Mouse (Mus musculus): ENCODE results near the gene Timm22. TPM values are rescaled to one million over a fixed set of nuclear protein-coding genes. Genes with fewer than 3 reads are reported as not detected.

Gene Timm22
- polyA plus RNA-seq, 1 experiment = 10.3 TPM

GRCm38 (mm10) chr11:76415985-76416384 lies 9.2 kb downstream of the Timm22 start:
- no peak for TF ChIP-seq POLR2A (IDR thresholded peaks at IDR 0.05; ENCODE audit: low read depth, low read length)
- TF ChIP-seq CTCF (IDR thresholded peaks at IDR 0.05; ENCODE audit: extremely low read depth, insufficient read length, insufficient replicate concordance, low read depth, low read length) = no peak
- H3K4me1 ChIP-seq (ENCODE audit: control insufficient read depth, insufficient read depth, insufficient read length, low read length) = no peaks in the 10 kb centered on the region
- no peaks in the 10 kb centered on the region for H3K27me3 ChIP-seq (ENCODE audit: control insufficient read depth, insufficient read depth, low read length)
- WGBS = 49% methylated on average over 2 of the region's 2 CpGs
- no peak overlapping the region for H3K27ac ChIP-seq (ENCODE audit: insufficient read depth, low read depth, low read length)
- H3K4me3 ChIP-seq (ENCODE audit: low read depth, low read length) = no peak overlapping the region
- H3K36me3 ChIP-seq (ENCODE audit: control insufficient read depth, insufficient read depth, low read length) = peaks cover 63% of the 10 kb centered on the region

GRCm38 (mm10) chr11:76418423-76418822 lies 11.7 kb downstream of the Timm22 start:
- Histone ChIP-seq H3K36me3 (ENCODE audit: control insufficient read depth, insufficient read depth, low read length) (peaks cover 83% of the 10 kb centered on the region), H3K27ac (ENCODE audit: insufficient read depth, low read depth, low read length) (no peak overlapping the region)
- no peak for TF ChIP-seq POLR2A (IDR thresholded peaks at IDR 0.05; ENCODE audit: low read depth, low read length)
- TF ChIP-seq CTCF (IDR thresholded peaks at IDR 0.05; ENCODE audit: extremely low read depth, insufficient read length, insufficient replicate concordance, low read depth, low read length) = no peak

GRCm38 (mm10) chr11:76419179-76419578 lies 12.4 kb downstream of the Timm22 start:
- TF ChIP-seq POLR2A (IDR thresholded peaks at IDR 0.05; ENCODE audit: low read depth, low read length) (no peak), CTCF (IDR thresholded peaks at IDR 0.05; ENCODE audit: extremely low read depth, insufficient read length, insufficient replicate concordance, low read depth, low read length) (no peak)
- Histone ChIP-seq H3K4me1 (ENCODE audit: control insufficient read depth, insufficient read depth, insufficient read length, low read length) (no peaks in the 10 kb centered on the region), H3K27me3 (ENCODE audit: control insufficient read depth, insufficient read depth, low read length) (no peaks in the 10 kb centered on the region), H3K36me3 (ENCODE audit: control insufficient read depth, insufficient read depth, low read length) (peaks cover 90% of the 10 kb centered on the region), H3K4me3 (ENCODE audit: low read depth, low read length) (no peak overlapping the region), H3K27ac (ENCODE audit: insufficient read depth, low read depth, low read length) (no peak overlapping the region)
- 40% methylated on average over 4 of the region's 4 CpGs for WGBS

More at GRCm38 (mm10) chr11:76418423-76418822, 11.7 kb downstream of the Timm22 start:
- 83% methylated on average over 8 of the region's 8 CpGs for WGBS
- Histone ChIP-seq H3K27me3 (ENCODE audit: control insufficient read depth, insufficient read depth, low read length) (no peaks in the 10 kb centered on the region), H3K4me1 (ENCODE audit: control insufficient read depth, insufficient read depth, insufficient read length, low read length) (no peaks in the 10 kb centered on the region), H3K4me3 (ENCODE audit: low read depth, low read length) (no peak overlapping the region)

- Histone ChIP-seq H3K4me1 (ENCODE audit: control insufficient read depth, insufficient read depth, insufficient read length, low read length) (no peaks in the 10 kb centered on the region), H3K4me3 (ENCODE audit: low read depth, low read length) (no peak overlapping the region), H3K36me3 (ENCODE audit: control insufficient read depth, insufficient read depth, low read length) (peaks cover 93% of the 10 kb centered on the region), H3K27me3 (ENCODE audit: control insufficient read depth, insufficient read depth, low read length) (no peaks in the 10 kb centered on the region), H3K27ac (ENCODE audit: insufficient read depth, low read depth, low read length) (no peak overlapping the region)
- TF ChIP-seq POLR2A (IDR thresholded peaks at IDR 0.05; ENCODE audit: low read depth, low read length) (no peak), CTCF (IDR thresholded peaks at IDR 0.05; ENCODE audit: extremely low read depth, insufficient read length, insufficient replicate concordance, low read depth, low read length) (no peak)
- WGBS = 47% methylated on average over 4 of the region's 4 CpGs
These were observed 14.1 kb downstream of the Timm22 start for GRCm38 (mm10) chr11:76420896-76421295.

GRCm38 (mm10) chr11:76425749-76426148 lies 19.0 kb downstream of the Timm22 start:
- 64% methylated on average over 6 of the region's 6 CpGs for WGBS
- Histone ChIP-seq H3K36me3 (ENCODE audit: control insufficient read depth, insufficient read depth, low read length) (peaks cover 66% of the 10 kb centered on the region), H3K4me3 (ENCODE audit: low read depth, low read length) (no peak overlapping the region), H3K27me3 (ENCODE audit: control insufficient read depth, insufficient read depth, low read length) (no peaks in the 10 kb centered on the region), H3K4me1 (ENCODE audit: control insufficient read depth, insufficient read depth, insufficient read length, low read length) (no peaks in the 10 kb centered on the region), H3K27ac (ENCODE audit: insufficient read depth, low read depth, low read length) (no peak overlapping the region)
- no peak for TF ChIP-seq CTCF (IDR thresholded peaks at IDR 0.05; ENCODE audit: extremely low read depth, insufficient read length, insufficient replicate concordance, low read depth, low read length)
- TF ChIP-seq POLR2A (IDR thresholded peaks at IDR 0.05; ENCODE audit: low read depth, low read length) = no peak

GRCm38 (mm10) chr11:76427781-76428180 lies 21.0 kb downstream of the Timm22 start:
- no peaks in the 10 kb centered on the region for H3K4me1 ChIP-seq (ENCODE audit: control insufficient read depth, insufficient read depth, insufficient read length, low read length)
- peaks cover 56% of the 10 kb centered on the region for H3K36me3 ChIP-seq (ENCODE audit: control insufficient read depth, insufficient read depth, low read length)
- 46% methylated on average over 3 of the region's 3 CpGs for WGBS
- no peak overlapping the region for H3K27ac ChIP-seq (ENCODE audit: insufficient read depth, low read depth, low read length)
- H3K4me3 ChIP-seq (ENCODE audit: low read depth, low read length) = no peak overlapping the region
- TF ChIP-seq CTCF (IDR thresholded peaks at IDR 0.05; ENCODE audit: extremely low read depth, insufficient read length, insufficient replicate concordance, low read depth, low read length) (no peak), POLR2A (IDR thresholded peaks at IDR 0.05; ENCODE audit: low read depth, low read length) (no peak)
- no peaks in the 10 kb centered on the region for H3K27me3 ChIP-seq (ENCODE audit: control insufficient read depth, insufficient read depth, low read length)

- no peak overlapping the region for H3K27ac ChIP-seq (ENCODE audit: insufficient read depth, low read depth, low read length)
- no peaks in the 10 kb centered on the region for H3K27me3 ChIP-seq (ENCODE audit: control insufficient read depth, insufficient read depth, low read length)
- WGBS = 82% methylated on average over 4 of the region's 4 CpGs
- no peak for TF ChIP-seq CTCF (IDR thresholded peaks at IDR 0.05; ENCODE audit: extremely low read depth, insufficient read length, insufficient replicate concordance, low read depth, low read length)
- TF ChIP-seq POLR2A (IDR thresholded peaks at IDR 0.05; ENCODE audit: low read depth, low read length) = no peak
- peaks cover 50% of the 10 kb centered on the region for H3K36me3 ChIP-seq (ENCODE audit: control insufficient read depth, insufficient read depth, low read length)
- no peaks in the 10 kb centered on the region for H3K4me1 ChIP-seq (ENCODE audit: control insufficient read depth, insufficient read depth, insufficient read length, low read length)
- no peak overlapping the region for H3K4me3 ChIP-seq (ENCODE audit: low read depth, low read length)
These were observed 22.3 kb downstream of the Timm22 start for GRCm38 (mm10) chr11:76429046-76429445.
